Mouse (Mus musculus): Measurements from ENCODE around the gene Gm20431.
A peak's percentile ranks its signal among the peaks of the same experiment; 100 is the strongest.

Gene Gm20431

DNA sequence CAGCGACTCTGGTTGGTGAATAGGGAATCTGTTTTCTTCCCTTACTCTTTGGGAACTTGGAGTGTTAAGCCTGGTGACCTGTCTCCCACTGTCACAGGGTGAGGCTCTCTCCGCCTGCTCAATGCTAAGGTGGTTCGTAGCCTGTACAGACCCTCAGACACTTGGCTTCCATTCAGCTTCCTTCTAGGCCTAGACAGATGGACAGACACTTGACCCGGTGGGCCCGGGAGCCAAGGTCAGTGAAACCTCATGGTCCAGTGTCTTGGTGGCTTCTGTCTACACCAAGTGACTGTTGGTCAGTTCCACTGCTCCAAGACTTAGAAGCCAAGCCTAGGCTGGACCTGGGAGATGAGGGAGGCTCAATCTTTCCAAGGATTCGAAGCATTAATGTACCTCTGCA, 30.1 kb upstream of the Gm20431 start:
- Histone ChIP-seq H3K4me1 (replicated peaks; ENCODE audit: low read depth, low read length) (peaks cover 30% of the 10 kb centered on the region), H3K4me3 (replicated peaks; ENCODE audit: low read length) (no peak overlapping the region), H3K36me3 (ENCODE audit: insufficient read depth, low read length) (no peaks in the 10 kb centered on the region), H3K27me3 (ENCODE audit: insufficient read depth, low read length) (peaks cover 43% of the 10 kb centered on the region), H3K9me3 (ENCODE audit: low read length) (peaks cover 11% of the 10 kb centered on the region)
- TF ChIP-seq NANOG (IDR thresholded peaks at IDR 0.05; ENCODE audit: borderline replicate concordance, low read length) (no peak), CTCF (conservative IDR thresholded peaks at IDR 0.05; ENCODE audit: low read length) (no peak), POU5F1 (IDR thresholded peaks at IDR 0.05; ENCODE audit: borderline replicate concordance, low read length) (no peak)

- peaks cover 11% of the 10 kb centered on the region for H3K9me3 ChIP-seq (ENCODE audit: low read length)
These were observed 29.6 kb upstream of the Gm20431 start for GRCm38 (mm10) chr2:167690962-167691311.

DNA sequence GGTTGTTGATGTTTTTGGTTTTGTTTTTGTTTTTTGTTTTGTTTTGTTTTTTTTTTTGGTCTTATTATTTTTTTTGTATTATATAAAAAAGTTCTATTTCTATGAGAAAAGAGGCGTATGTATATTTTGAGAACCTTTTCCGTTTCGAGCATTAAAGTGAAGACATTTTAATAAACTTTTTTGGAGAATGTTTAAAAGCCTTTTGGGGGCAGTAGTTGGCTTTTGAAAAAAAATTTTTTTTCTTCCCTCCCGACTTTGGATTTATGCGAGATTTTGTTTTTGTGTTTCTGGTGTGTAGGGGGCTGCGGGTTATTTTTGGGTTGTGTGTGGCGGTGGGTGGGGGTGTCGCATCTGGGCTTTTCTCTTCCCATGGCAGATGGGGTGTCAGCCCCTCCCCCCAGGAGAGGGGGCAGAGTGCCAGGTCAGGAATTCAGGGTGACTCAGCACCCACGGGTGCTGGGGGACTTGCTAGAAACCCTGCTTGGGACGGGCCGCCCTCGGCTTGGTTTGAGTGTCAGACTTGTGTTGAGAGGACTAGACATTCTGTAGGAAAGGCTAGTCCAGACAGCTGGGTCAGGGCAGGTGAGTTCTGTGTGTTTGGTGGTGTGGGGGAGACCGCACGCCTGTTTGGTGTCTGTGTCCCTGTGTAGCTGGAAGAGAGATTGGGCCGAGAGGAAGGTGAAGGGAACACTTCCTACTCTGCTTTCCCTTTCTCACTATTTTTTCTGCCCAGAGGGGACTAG, 29.1 kb upstream of the Gm20431 start:
- TF ChIP-seq CTCF (conservative IDR thresholded peaks at IDR 0.05; ENCODE audit: low read length), result no peak
- no peak for TF ChIP-seq POU5F1 (IDR thresholded peaks at IDR 0.05; ENCODE audit: borderline replicate concordance, low read length)
- TF ChIP-seq NANOG (IDR thresholded peaks at IDR 0.05; ENCODE audit: borderline replicate concordance, low read length), result no peak
- no peaks in the 10 kb centered on the region for H3K36me3 ChIP-seq (ENCODE audit: insufficient read depth, low read length)
- peaks cover 30% of the 10 kb centered on the region for H3K4me1 ChIP-seq (replicated peaks; ENCODE audit: low read depth, low read length)
- H3K4me3 ChIP-seq (replicated peaks; ENCODE audit: low read length), result peak overlapping the region; percentile 82
- H3K27me3 ChIP-seq (ENCODE audit: insufficient read depth, low read length), result peaks cover 50% of the 10 kb centered on the region
- peaks cover 7% of the 10 kb centered on the region for H3K9me3 ChIP-seq (ENCODE audit: low read length)

More at GRCm38 (mm10) chr2:167690962-167691311, 29.6 kb upstream of the Gm20431 start:
- Histone ChIP-seq H3K27me3 (ENCODE audit: insufficient read depth, low read length) (peaks cover 45% of the 10 kb centered on the region), H3K4me3 (replicated peaks; ENCODE audit: low read length) (peak overlapping the region; percentile 82), H3K36me3 (ENCODE audit: insufficient read depth, low read length) (no peaks in the 10 kb centered on the region), H3K4me1 (replicated peaks; ENCODE audit: low read depth, low read length) (peaks cover 30% of the 10 kb centered on the region)
- no peak for TF ChIP-seq CTCF (conservative IDR thresholded peaks at IDR 0.05; ENCODE audit: low read length)
- TF ChIP-seq NANOG (IDR thresholded peaks at IDR 0.05; ENCODE audit: borderline replicate concordance, low read length), result no peak
- TF ChIP-seq POU5F1 (IDR thresholded peaks at IDR 0.05; ENCODE audit: borderline replicate concordance, low read length), result no peak

DNA sequence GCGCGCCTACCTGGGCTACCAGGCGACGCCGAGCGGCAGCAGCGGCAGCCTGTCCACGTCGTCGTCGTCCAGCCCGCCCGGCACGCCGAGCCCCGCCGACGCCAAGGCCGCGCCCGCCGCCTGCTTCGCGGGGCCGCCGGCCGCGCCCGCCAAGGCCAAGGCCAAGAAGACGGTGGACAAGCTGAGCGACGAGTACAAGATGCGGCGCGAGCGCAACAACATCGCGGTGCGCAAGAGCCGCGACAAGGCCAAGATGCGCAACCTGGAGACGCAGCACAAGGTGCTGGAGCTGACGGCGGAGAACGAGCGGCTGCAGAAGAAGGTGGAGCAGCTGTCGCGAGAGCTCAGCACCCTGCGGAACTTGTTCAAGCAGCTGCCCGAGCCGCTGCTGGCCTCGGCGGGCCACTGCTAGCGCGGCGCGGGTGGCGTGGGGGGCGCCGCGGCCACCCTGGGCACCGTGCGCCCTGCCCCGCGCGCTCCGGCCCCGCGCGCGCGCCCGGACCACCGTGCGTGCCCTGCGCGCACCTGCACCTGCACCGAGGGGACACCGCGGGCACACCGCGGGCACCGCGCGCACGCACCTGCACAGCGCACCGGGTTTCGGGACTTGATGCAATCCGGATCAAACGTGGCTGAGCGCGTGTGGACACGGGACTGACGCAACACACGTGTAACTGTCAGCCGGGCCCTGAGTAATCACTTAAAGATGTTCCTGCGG, 28.4 kb upstream of the Gm20431 start, which contains the start of gene Tmem189:
Gene Tmem189, minus strand, starts transcription at position 322 of the 718 bp plus-strand sequence.
- H3K4me3 ChIP-seq (replicated peaks; ENCODE audit: low read length), result peak within 1 kb of the TSS; percentile 82

GRCm38 (mm10) chr2:167688498-167689451, 27.5 kb upstream of the Gm20431 start, which contains the start of gene Cebpb:
Gene Cebpb (plus strand): TSS chr2:167688915.
- Histone ChIP-seq H3K4me1 (replicated peaks; ENCODE audit: low read depth, low read length) (peaks cover 30% of the 10 kb centered on the region), H3K4me3 (replicated peaks; ENCODE audit: low read length) (peak within 1 kb of the TSS; percentile 82), H3K36me3 (ENCODE audit: insufficient read depth, low read length) (no peaks in the 10 kb centered on the region), H3K9me3 (ENCODE audit: low read length) (no peaks in the 10 kb centered on the region), H3K27me3 (ENCODE audit: insufficient read depth, low read length) (peaks cover 52% of the 10 kb centered on the region)
- TF ChIP-seq NANOG (IDR thresholded peaks at IDR 0.05; ENCODE audit: borderline replicate concordance, low read length), result no peak
- TF ChIP-seq CTCF (conservative IDR thresholded peaks at IDR 0.05; ENCODE audit: low read length), result no peak
- no peak for TF ChIP-seq POU5F1 (IDR thresholded peaks at IDR 0.05; ENCODE audit: borderline replicate concordance, low read length)

More for the DNA sequence above, 28.4 kb upstream of the Gm20431 start, which contains the start of gene Tmem189:
- TF ChIP-seq NANOG (IDR thresholded peaks at IDR 0.05; ENCODE audit: borderline replicate concordance, low read length) (no peak), POU5F1 (IDR thresholded peaks at IDR 0.05; ENCODE audit: borderline replicate concordance, low read length) (no peak), CTCF (conservative IDR thresholded peaks at IDR 0.05; ENCODE audit: low read length) (no peak)
- Histone ChIP-seq H3K36me3 (ENCODE audit: insufficient read depth, low read length) (no peaks in the 10 kb centered on the region), H3K9me3 (ENCODE audit: low read length) (no peaks in the 10 kb centered on the region), H3K27me3 (ENCODE audit: insufficient read depth, low read length) (peaks cover 52% of the 10 kb centered on the region), H3K4me1 (replicated peaks; ENCODE audit: low read depth, low read length) (peaks cover 30% of the 10 kb centered on the region)

- Histone ChIP-seq H3K4me3 (replicated peaks; ENCODE audit: low read length) (peak overlapping the region; percentile 82), H3K27me3 (ENCODE audit: insufficient read depth, low read length) (peaks cover 52% of the 10 kb centered on the region), H3K36me3 (ENCODE audit: insufficient read depth, low read length) (no peaks in the 10 kb centered on the region), H3K4me1 (replicated peaks; ENCODE audit: low read depth, low read length) (peaks cover 30% of the 10 kb centered on the region), H3K9me3 (ENCODE audit: low read length) (no peaks in the 10 kb centered on the region)
- no peak for TF ChIP-seq NANOG (IDR thresholded peaks at IDR 0.05; ENCODE audit: borderline replicate concordance, low read length)
- no peak for TF ChIP-seq POU5F1 (IDR thresholded peaks at IDR 0.05; ENCODE audit: borderline replicate concordance, low read length)
- TF ChIP-seq CTCF (conservative IDR thresholded peaks at IDR 0.05; ENCODE audit: low read length), result no peak
These were observed 26.8 kb upstream of the Gm20431 start for GRCm38 (mm10) chr2:167688126-167688497.

DNA sequence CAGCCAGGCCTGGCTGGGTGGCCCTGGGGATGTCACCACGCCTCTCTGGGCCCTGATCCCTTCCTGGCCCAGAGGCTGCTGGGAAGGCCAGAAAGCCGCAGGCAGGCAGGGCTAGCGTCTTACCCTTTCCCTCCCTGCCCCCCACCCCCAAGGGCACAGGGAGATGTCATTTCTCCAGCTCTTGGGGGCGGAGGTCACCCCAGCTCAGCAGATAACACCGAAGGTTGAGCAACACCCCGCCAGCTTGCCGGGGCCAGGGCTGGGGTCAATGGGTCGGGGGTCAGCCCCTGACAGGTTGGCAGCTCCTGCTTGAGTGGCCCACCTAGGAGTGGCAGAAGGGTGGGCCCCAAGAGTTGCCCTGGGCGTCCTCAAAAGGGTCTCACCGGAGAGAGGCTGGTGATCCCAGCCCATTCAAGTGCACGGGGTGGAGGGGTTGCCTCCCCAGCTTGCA, 26.4 kb upstream of the Gm20431 start:
- H3K27me3 ChIP-seq (ENCODE audit: insufficient read depth, low read length), result peaks cover 52% of the 10 kb centered on the region
- H3K9me3 ChIP-seq (ENCODE audit: low read length), result no peaks in the 10 kb centered on the region
- no peaks in the 10 kb centered on the region for H3K36me3 ChIP-seq (ENCODE audit: insufficient read depth, low read length)
- TF ChIP-seq NANOG (IDR thresholded peaks at IDR 0.05; ENCODE audit: borderline replicate concordance, low read length), result no peak
- no peak for TF ChIP-seq CTCF (conservative IDR thresholded peaks at IDR 0.05; ENCODE audit: low read length)
- TF ChIP-seq POU5F1 (IDR thresholded peaks at IDR 0.05; ENCODE audit: borderline replicate concordance, low read length), result no peak
- H3K4me1 ChIP-seq (replicated peaks; ENCODE audit: low read depth, low read length), result peaks cover 30% of the 10 kb centered on the region
- H3K4me3 ChIP-seq (replicated peaks; ENCODE audit: low read length), result peak overlapping the region; percentile 82
